Mouse (Mus musculus) G1E (cell line): ENCODE data around the gene Tmeff1.

ENCODE experiments used
- CTCF ChIP-seq: IDR thresholded peaks from 2 replicates; pipeline ENCODE4 v1.5.1; 2012; ENCODE audit warnings: low read depth, low read length, inconsistent platforms, mixed read lengths
- POLR2AphosphoS5 ChIP-seq: IDR thresholded peaks from 2 replicates; pipeline ENCODE4 v1.6.1; 2012; ENCODE audit warnings: low read depth, low read length, inconsistent platforms; ENCODE audit not compliant: insufficient replicate concordance

DNA sequence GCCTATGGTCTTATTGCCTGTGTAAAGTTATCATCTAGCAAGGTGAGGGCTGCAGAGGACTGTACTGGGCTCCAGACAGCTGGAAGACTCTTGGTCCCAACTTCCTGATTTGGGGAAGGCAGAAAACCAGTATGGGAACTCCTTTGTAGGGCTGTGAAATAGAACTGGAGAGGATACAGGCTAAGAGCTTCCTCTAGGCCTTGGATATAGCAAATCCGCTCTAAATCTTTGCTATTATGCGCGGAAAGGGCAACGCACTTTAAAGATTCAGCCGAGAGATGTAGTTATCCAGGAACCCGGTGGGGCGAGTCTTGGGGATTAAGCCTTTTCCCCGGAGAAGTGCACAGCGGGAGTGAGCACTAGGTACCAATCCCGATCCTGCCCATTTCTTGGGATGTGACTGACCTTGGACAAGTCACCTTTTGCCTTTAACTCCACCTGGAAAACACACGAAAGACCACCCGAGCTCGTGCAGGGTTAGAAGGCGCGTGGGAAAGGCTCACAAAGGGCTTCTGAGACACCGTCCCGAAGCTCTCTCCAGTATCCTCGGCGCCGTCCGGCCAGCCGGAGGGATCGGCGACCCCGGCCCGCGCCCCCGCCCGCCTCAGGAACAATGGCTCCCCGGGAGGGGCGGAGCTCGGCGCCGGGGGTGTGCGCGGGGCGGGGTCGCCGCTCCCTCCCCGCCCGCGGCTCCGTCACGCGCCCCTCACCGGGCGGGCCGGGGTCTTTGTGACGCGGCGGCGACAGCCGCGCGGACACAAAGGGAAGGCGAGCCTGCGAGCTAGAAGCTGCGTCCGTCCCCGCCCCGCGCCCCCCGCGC is at the start of gene Tmeff1:
- no peak for TF ChIP-seq CTCF
- TF ChIP-seq POLR2AphosphoS5 = no peak
